Mouse (Mus musculus): ENCODE measurements around the gene Mmaa. TPM values are rescaled to one million over a fixed set of nuclear protein-coding genes. Genes with fewer than 3 reads are reported as not detected.

Mmaa gene
- total and polyA plus RNA-seq, 3 experiments: 15.3 to 45.9 (median 44.0) TPM

GRCm38 (mm10) chr8:79324036-79324435 lies 29.3 kb upstream of the Mmaa start:
- intact Hi-C loops (cut with DNase I): no loop called here

DNA sequence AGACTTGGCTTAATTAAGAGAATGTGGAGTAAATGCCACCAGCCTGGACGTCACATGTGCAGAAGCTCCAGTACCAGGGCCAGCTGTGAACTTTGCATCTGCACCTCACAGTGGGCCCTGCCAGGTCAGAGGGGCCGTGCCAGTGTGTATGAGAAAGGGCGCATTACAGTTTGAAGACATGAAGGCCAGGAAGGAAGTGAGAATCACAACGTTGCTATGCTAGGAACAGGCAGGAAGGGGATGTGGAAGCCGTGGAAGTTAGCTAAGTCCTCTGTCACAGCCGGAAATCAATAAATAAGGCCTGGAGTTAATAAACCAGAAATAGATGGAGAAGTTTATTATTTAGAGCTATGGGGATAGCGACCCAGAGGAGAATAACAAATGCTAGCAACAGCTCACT lies 28.4 kb upstream of the Mmaa start:
- no peak overlapping the region; the same call in 1 of the 2 replicates for H3K4me3 ChIP-seq
- WGBS: 40% methylated on average over 7 of the region's 7 CpGs

More at GRCm38 (mm10) chr8:79324036-79324435, 29.3 kb upstream of the Mmaa start:
- WGBS: 34% methylated on average over 3 of the region's 3 CpGs
- Histone ChIP-seq H3K27me3 (ENCODE audit: control insufficient read depth, insufficient read depth, low read length) (no peaks in the 10 kb centered on the region), H3K4me1 (ENCODE audit: control insufficient read depth, insufficient read depth, low read length) (peaks cover 10% of the 10 kb centered on the region), H3K27ac (peak overlapping the region; percentile 80), H3K9ac (ENCODE audit: low read depth, low read length) (no peak overlapping the region), H3K79me2 (replicated peaks; ENCODE audit: control insufficient read depth, insufficient read depth, low read length) (no peaks in the 10 kb centered on the region), H3K36me3 (ENCODE audit: control insufficient read depth, insufficient read depth, low read length) (no peaks in the 10 kb centered on the region), H3K4me3 (no peak overlapping the region)
- no peak for TF ChIP-seq POLR2A (IDR thresholded peaks at IDR 0.05; ENCODE audit: insufficient read depth, low read depth, low read length)
- no peak for TF ChIP-seq EP300 (IDR thresholded peaks at IDR 0.05; ENCODE audit: insufficient read depth, low read depth, low read length)
- TF ChIP-seq CTCF (IDR thresholded peaks at IDR 0.05): no peak
- no peak for DNase-seq

DNA sequence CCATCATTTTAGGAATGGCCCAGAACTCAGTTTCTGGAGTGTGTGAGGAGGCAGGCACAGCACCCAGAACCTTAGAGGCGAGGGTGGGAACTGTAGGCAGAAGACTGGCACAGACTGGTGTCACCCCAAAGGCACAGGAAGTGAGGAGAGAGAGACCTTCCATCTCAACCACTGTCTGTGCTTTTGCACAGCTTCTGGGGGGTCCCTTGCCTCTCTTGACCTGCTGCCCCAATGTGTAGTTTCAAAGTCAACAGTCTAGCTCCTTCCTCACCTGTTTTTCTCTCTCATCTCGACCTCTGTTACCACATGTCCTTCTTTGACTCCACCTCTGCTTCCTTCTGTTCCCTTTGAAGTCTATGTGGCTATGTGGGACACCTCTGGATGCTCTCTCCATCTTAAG lies 16.1 kb upstream of the Mmaa start:
- Histone ChIP-seq H3K27me3 (ENCODE audit: control insufficient read depth, insufficient read depth, low read length) (no peaks in the 10 kb centered on the region), H3K27ac (no peak overlapping the region), H3K36me3 (ENCODE audit: control insufficient read depth, insufficient read depth, low read length) (no peaks in the 10 kb centered on the region), H3K79me2 (replicated peaks; ENCODE audit: control insufficient read depth, insufficient read depth, low read length) (no peaks in the 10 kb centered on the region), H3K4me1 (ENCODE audit: control insufficient read depth, insufficient read depth, low read length) (no peaks in the 10 kb centered on the region), H3K4me3 (no peak overlapping the region), H3K9ac (ENCODE audit: low read depth, low read length) (no peak overlapping the region)
- intact Hi-C loops (cut with DNase I): no loop called here
- 79% methylated on average over 2 of the region's 2 CpGs for WGBS
- no peak for TF ChIP-seq POLR2A (IDR thresholded peaks at IDR 0.05; ENCODE audit: insufficient read depth, low read depth, low read length)
- TF ChIP-seq EP300 (IDR thresholded peaks at IDR 0.05; ENCODE audit: insufficient read depth, low read depth, low read length): no peak
- no peak for DNase-seq

More for the DNA sequence above, 28.4 kb upstream of the Mmaa start:
- Histone ChIP-seq H3K9ac (ENCODE audit: low read depth, low read length) (no peak overlapping the region), H3K36me3 (ENCODE audit: control insufficient read depth, insufficient read depth, low read length) (no peaks in the 10 kb centered on the region), H3K79me2 (replicated peaks; ENCODE audit: control insufficient read depth, insufficient read depth, low read length) (no peaks in the 10 kb centered on the region), H3K4me1 (ENCODE audit: control insufficient read depth, insufficient read depth, low read length) (peaks cover 10% of the 10 kb centered on the region), H3K27me3 (ENCODE audit: control insufficient read depth, insufficient read depth, low read length) (no peaks in the 10 kb centered on the region), H3K27ac (peak overlapping the region; percentile 80)
- no peak for DNase-seq
- no peak for TF ChIP-seq CTCF (IDR thresholded peaks at IDR 0.05)
- intact Hi-C loops (cut with DNase I): loop anchor here (2.0 kb wide), 1 partner anchor 22 kb away; no protein-coding TSS in a partner anchor

- Histone ChIP-seq H3K79me2 (replicated peaks; ENCODE audit: control insufficient read depth, insufficient read depth, low read length) (no peaks in the 10 kb centered on the region), H3K9ac (ENCODE audit: low read depth, low read length) (no peak overlapping the region), H3K4me1 (ENCODE audit: control insufficient read depth, insufficient read depth, low read length) (peaks cover 2% of the 10 kb centered on the region), H3K36me3 (ENCODE audit: control insufficient read depth, insufficient read depth, low read length) (no peaks in the 10 kb centered on the region), H3K27me3 (ENCODE audit: control insufficient read depth, insufficient read depth, low read length) (no peaks in the 10 kb centered on the region), H3K27ac (no peak overlapping the region), H3K4me3 (no peak overlapping the region)
- DNase-seq: no peak
- TF ChIP-seq CTCF (IDR thresholded peaks at IDR 0.05) (no peak), POLR2A (IDR thresholded peaks at IDR 0.05; ENCODE audit: insufficient read depth, low read depth, low read length) (no peak), EP300 (IDR thresholded peaks at IDR 0.05; ENCODE audit: insufficient read depth, low read depth, low read length) (no peak)
- intact Hi-C loops (cut with DNase I): no loop called here
- WGBS: 71% methylated on average over 5 of the region's 5 CpGs
Observed at GRCm38 (mm10) chr8:79305941-79306340, 11.2 kb upstream of the Mmaa start.

DNA sequence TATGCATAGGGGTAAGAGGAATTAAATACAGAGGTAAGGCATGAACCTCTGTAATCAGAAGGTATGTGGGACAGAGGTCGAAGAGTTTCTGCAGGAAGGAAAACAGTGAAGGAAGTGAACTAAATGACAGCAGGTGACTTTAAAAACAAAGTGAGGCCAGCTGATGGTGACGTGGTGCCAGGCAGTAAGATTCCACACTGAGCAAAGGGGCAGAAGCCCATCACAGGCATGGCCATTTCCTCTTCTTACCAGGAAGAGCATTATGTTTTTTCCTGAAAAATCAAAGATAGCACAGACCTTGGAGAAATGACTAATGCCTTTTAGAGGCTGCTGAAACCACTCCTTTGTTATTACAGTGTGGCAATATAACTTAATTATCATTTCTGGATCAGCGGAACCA lies 6.8 kb upstream of the Mmaa start:
- H3K4me3 ChIP-seq: no peak overlapping the region
- no peak overlapping the region; the same call in 1 of the 2 replicates for H3K27ac ChIP-seq
- peaks cover 2% of the 10 kb centered on the region for H3K4me1 ChIP-seq (ENCODE audit: control insufficient read depth, insufficient read depth, low read length)
- no peaks in the 10 kb centered on the region for H3K36me3 ChIP-seq (ENCODE audit: control insufficient read depth, insufficient read depth, low read length)
- no peaks in the 10 kb centered on the region for H3K27me3 ChIP-seq (ENCODE audit: control insufficient read depth, insufficient read depth, low read length)
- 42% methylated on average over 3 of the region's 3 CpGs for WGBS
- DNase-seq: no peak
- intact Hi-C loops (cut with DNase I): loop anchor here (2.0 kb wide), 2 partner anchors 21 to 261 kb away; no protein-coding TSS in a partner anchor
- H3K9ac ChIP-seq (ENCODE audit: low read depth, low read length): no peak overlapping the region
- TF ChIP-seq EP300 (IDR thresholded peaks at IDR 0.05; ENCODE audit: insufficient read depth, low read depth, low read length) (no peak), POLR2A (IDR thresholded peaks at IDR 0.05; ENCODE audit: insufficient read depth, low read depth, low read length) (no peak), CTCF (IDR thresholded peaks at IDR 0.05) (no peak)
- H3K79me2 ChIP-seq (replicated peaks; ENCODE audit: control insufficient read depth, insufficient read depth, low read length): no peaks in the 10 kb centered on the region

DNA sequence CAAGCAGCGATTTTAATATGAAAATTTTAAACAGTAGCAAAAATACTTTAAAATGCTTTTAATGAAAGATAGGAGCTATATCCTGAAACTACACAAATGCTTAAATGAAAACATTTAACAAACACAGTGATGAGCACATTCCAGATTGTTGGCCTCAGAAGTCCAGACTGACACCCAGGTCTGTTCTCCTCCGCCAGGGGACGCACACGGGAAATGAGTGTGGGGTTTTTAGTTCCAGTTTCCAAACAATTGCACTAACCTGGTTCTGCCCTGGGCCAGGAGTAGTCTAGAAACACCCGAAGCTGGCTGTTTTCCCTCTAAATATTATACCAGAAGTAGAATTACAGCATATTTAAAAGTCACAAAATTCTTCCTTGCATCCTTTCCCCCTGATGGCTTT lies 5.0 kb upstream of the Mmaa start:
- Histone ChIP-seq H3K4me1 (ENCODE audit: control insufficient read depth, insufficient read depth, low read length) (peaks cover 2% of the 10 kb centered on the region), H3K36me3 (ENCODE audit: control insufficient read depth, insufficient read depth, low read length) (no peaks in the 10 kb centered on the region), H3K27me3 (ENCODE audit: control insufficient read depth, insufficient read depth, low read length) (no peaks in the 10 kb centered on the region), H3K9ac (ENCODE audit: low read depth, low read length) (no peak overlapping the region), H3K79me2 (replicated peaks; ENCODE audit: control insufficient read depth, insufficient read depth, low read length) (no peaks in the 10 kb centered on the region), H3K27ac (peak overlapping the region; percentile 32; the same call in 1 of the 2 replicates), H3K4me3 (no peak overlapping the region)
- DNase-seq: peak in 1 of 2 experiments; percentile 40
- TF ChIP-seq CTCF (IDR thresholded peaks at IDR 0.05): peak; percentile 85
- no peak for TF ChIP-seq POLR2A (IDR thresholded peaks at IDR 0.05; ENCODE audit: insufficient read depth, low read depth, low read length)
- 0 out of 2 replicates have a peak, but pooled peaks have one; percentile 30 for TF ChIP-seq EP300 (IDR thresholded peaks at IDR 0.05; ENCODE audit: insufficient read depth, low read depth, low read length)
- 56% methylated on average over 5 of the region's 5 CpGs for WGBS
- intact Hi-C loops (cut with DNase I): loop anchor here (2.0 to 10.0 kb wide), 4 partner anchors 23 to 415 kb away; partner anchors contain the start of genes Abce1 and Anapc10

Data from heart, adult 2 months (tissue).